Mouse (Mus musculus) thymus, postnatal 36 days (tissue): ENCODE data around the gene Gm45753.

Source experiments
- DNase-seq, 2 experiments: peaks; one replicate each; pipeline ENCODE4 v3.0.0; 2022; ENCODE audit warnings: mixed read lengths in 2 of 2

Gene Gm45753

DNA sequence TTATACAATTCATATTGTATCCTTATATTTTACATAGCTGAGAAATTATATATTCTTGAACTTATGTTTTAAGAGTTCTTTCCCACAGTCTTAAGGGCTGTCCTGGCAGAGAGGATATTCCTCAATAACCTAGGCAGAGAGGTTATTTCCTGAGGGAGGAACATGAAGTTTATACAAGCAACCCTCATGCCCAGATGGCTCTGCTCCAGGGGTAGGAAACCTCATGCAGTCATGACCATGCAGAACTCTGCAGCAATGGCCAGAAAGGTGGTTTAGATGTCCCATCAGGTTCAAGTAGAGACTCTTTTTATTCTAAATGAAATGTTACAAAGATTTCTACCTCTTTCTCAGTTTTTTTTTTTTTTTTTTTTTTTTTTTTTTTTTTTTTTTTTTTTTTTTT is 39.2 kb downstream of the Gm45753 start:
- no peak for DNase-seq

DNA sequence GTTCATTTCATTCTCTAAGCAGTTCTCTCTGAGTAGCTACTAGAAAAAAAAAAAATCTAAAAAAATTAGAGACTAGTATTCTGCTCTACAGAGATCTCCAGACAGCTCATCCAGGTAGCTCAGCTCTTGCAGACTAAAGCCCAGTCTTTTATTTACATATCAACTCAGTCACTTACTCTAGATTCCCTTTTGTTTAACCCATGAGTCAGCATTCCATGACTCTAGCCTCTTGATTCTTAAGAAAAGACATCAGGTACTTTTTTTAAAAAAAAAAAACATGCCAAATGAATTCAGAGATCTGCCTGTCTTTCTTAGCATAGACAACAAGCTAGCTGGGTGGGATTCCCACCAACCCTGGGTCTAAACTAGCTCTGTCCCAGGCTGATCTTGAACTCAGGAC is 39.8 kb downstream of the Gm45753 start:
- no peak for DNase-seq

DNA sequence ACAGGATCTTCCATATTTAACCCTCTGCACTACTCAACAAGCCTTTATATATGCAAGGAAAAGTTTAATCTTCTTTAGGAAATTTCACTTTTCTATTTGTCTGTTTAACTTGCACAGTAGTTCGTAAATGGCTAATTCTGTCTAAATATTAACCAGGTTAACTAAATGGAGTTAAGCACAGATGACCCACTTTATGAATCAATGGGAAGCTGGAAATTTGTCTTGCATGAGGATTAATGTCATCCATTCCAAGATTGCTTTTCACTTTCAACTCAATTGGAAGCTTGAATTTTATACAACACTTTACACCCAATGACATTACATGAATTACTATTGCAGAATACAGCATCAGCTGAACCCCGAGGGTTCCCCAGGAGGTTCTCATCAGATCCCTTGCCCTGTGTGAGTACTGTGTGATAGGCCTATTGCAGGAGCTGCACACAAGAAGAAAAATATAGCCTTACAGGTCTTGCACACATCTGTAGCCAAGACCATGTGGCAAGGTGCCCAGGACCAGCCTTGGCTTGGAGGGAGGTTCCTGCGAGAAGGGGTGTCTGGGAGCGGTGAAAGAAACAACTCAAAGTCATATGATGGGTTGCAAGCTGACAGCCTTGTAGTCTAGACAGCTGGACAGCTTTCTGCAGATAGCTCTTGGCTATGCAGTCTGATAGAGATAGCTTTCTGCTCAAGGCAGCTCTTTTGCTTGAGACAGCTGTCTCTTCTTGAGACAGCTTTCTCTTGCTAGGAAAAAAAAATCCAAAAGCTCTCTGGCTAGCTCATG is 40.5 kb downstream of the Gm45753 start:
- no peak for DNase-seq

DNA sequence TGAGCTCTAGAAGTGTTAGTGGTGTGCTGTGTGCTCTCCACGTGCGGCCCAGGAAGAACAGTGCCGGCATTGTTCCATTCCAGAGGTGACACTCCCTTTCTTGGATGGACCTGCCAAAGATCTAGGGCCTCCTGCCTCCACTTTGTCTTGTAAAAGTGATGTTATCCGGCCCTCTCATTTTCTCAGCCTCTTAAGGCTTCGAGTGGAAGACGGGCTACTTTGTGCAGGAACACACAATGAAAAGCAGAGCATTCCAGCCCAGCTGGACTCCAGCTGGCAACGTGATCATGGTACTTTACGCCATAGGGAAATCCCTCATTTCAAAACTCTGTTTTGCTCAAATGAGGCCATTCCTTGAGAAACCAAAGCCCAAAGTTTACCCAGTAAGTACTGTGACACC is 41.3 kb downstream of the Gm45753 start:
- no peak for DNase-seq

DNA sequence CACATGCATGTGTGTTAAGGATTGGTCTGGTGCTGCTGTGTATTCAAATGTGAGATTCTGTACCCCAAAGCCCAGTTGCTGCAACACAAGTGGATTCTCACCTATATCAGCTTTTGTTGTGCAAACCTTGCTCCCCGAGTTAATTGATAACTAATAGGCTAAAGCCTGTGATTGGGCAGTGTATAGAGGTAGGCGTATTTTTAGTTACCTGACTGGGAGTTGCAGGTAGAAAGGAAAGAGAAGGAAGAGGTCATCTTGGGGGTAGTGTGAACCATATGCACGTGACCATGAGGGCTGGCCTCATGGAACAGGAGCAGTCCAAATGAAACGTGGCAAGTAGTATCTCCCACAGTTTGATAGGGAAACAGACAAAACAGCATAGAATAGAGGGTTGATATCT is 43.3 kb downstream of the Gm45753 start:
- no peak for DNase-seq

DNA sequence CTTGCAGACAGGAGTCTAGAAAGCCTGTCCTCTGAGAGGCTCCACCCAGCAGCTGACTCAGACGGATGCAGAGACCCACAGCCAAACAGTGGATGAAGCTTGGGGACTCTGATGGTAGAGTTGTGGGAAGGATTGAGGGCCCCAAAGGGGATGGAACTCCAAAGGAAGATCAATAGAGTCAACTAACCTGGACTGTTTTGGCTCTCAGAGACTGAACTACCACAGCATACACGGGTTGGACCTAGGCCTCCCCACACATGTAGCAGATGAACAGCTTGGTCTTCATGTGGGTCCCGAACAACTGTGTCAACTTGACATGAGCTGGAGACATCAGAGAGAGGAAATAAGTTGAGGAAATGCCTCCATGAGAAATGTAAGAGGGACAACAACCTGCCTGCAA is 45.4 kb downstream of the Gm45753 start:
- no peak for DNase-seq

DNA sequence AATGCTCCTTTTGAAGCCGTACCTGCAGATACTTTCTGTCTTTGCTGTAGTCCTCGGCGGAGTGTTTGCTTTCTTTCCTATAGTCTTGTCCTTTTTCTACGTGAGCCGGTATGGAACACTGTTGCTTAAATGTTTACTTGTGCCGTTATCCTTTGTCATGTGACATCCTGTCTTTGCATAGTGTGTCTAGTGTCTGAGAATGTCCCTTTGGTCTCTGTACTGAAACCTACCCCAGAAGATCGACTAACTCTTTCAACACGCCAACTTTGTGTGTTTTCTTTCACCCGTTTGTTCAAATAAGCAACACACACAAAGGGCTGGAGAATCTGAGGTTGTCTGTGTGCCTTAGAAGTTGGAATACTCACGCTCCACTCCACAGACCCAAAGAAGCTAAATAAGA is 46.3 kb downstream of the Gm45753 start, which contains the start of gene F11:
Gene F11, minus strand, starts transcription at position 112 of the 400 bp plus-strand sequence.
- DNase-seq = no peak

DNA sequence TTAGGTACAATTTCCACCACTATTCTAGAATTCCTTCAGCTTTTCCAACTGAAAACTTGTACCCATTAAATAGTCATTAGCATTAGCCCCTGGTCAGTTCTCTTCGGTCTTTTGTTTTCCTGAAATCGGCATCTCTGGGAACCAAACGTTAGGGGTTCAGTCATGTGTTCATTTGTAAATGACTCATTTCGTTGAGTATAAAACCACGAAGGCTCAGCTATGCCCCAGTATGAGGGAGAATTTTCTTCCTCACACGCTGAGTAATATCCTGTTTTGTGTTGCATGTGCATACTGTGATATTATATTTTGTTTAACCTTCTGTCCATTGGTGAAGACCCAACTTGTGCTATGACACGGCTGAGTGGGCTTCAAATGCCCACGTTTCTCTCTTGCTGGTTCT is 49.8 kb downstream of the Gm45753 start:
- DNase-seq = no peak

DNA sequence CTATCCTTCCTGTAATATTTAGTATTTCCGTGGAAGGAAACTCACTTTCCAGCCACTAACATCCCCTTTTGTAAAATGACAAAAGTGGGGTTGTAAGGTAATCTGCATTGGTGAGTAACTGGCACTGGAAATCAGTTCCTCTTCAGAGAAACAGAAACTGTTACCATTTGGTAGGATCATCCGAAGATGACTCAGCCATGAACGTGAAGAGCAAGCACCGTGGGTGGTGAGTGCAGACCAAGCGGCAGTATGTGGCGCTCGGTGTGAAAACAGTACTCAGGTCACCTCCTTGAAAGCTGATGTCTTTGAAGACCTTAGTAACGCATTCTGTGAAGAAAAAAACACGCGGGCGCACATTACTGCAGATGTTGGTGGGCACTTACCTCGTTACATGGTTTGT is 53.2 kb downstream of the Gm45753 start:
- no peak for DNase-seq

DNA sequence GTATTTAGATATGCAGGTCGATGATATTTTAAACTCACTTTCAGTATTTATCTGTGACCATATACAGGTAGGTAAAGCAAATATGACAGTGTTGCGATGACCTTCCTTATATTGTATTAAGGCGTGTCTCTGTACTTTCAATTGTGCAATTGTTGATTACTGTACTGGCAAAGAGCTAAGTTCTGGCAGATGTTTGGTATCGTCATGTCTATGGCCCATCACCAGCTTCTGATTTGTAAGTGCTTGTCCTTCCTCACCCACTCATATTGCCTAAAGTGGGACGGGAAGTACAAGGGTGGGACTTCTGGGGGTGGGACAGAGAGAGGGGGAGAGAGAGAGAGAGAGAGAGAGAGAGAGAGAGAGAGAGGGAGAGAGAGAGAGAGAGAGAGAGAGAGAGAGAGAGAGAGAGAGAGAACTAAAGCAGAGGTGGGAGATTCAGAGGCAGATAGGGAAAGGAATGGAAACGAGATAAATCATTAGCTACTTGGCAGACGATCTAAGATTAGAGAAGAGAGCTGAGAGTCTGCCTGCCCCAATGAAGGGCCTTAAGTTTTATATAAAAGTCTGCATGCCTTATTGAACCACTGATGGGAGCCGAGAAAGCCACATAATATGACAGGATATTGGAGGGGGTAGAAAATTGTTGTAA is 53.9 kb downstream of the Gm45753 start:
- DNase-seq = no peak

DNA sequence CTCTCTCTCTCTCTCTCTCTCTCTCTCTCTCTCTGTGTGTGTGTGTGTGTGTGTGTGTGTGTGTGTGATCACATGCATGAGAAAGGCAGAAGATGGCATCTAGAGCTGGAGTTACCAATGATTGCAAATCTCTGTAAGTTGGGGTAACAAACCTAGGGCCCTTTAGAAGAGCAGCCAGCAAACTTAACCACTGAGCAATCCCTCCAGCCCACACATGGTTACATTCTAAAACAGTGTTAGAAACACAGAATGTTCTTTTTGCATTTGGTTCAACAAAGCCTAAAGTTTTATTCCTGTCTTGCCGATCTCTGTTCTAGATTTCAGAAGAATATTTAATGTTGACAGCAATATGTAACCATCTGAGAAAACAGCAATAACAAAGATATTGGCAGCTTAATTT is 54.7 kb downstream of the Gm45753 start:
- no peak for DNase-seq

DNA sequence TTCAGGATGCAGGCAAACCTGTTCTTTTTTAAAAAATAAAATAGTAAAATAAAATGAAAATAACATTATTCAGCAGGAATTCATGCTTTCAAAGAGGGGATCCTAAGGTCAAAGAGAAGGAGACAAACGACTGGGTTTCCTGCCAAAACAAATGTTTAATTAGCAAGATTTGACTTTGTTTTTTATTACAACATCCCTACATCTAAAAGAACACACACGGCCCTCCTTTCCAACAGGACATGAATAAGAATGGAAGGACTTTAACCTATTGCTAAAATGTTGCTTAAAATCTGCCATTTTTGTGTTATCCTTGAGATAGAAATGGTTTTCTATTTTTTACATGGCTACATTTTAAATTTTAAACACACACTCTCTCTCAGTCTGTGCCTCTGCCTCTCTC is 55.2 kb downstream of the Gm45753 start:
- DNase-seq = no peak

DNA sequence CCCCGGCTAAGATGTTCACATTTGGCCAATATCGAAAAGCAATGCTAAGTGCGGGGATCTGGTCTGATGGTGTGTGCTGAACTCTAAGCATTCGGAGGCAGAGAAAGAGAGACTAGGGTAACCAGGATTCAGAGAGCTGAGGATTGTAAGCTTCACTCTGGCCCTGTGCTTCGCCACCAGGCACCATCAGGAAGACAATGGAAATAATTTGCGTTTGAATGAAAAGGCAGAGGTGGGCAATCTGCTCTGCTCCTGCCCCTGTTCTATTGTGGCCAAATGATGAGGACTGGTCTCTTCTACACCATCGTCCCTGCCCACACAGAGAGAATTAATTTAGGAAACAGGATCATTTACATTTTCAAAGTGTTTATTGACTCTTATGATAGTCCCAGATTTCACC is 62.0 kb downstream of the Gm45753 start:
- DNase-seq = no peak

DNA sequence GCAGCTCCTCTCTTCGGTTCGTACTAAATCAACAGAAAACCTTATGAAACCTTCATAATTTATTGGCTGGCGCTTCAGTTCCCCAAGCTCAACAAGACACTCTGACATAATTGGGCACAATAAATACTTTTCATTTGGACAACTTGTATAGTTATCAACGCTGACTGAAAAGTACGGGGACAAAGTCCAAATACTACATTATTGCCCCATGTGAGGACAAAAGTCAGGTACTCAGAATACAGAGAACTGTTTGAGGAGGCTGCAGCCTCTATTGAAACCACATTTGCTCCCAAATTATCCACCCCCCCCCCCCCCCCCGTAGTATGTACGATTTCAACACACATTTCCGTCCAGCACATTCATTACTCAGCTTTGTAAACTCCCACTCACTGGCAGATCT is 68.9 kb downstream of the Gm45753 start:
- DNase-seq = no peak

DNA sequence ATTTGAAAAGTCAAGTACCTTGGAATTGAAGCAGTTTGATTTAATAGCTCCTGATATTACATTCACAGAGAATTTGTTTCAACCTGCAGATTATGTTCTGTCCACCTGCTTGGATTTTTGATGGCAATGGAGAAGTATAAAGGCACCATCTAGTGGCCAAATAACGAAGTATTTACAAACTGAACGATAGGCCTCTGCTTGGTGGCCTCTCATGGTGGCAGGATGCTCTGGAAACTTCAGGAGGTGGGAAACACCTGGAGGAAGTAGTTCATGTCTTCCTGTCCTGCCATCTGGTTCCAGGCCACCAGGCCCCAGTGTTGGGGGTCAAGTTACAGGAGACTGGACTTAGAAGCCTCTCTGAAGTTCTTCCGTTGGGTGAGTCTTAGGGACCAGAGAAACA is 70.0 kb downstream of the Gm45753 start:
- DNase-seq = no peak

DNA sequence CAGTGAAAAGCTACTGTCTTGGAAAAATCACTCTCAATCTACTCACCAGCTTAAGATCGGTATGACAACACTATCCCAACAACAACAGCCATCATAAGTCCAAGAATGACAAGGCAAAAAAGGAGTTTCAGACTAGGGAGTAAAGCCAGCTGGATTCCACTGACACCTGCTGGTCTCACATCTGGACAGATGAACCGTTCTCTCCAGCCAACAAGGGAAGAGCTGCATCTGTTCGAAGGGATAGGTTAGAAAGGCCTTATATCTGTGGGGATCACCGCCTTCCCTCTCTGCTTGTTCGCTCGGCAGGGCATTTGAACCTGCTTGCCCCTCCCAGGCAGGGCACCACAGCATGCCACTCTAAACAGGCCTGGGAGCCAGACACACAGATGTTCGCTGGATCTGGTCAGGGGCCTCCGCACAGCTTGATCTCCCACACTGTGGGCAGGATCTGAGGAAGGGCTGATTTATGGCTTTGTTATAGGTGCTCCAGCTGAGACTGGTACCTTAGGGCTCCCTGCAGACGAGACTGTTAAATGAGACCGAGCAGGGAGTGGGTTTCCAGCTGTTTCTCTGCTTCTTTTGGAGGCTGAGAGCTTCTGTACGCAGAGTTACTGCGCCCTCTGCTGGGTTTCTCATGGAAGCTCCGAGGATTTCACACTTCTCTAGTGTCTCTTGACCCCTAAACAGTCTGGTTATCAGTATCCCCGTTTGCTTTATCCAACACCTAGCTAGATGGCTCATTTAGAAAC is 71.9 kb downstream of the Gm45753 start:
- no peak for DNase-seq

DNA sequence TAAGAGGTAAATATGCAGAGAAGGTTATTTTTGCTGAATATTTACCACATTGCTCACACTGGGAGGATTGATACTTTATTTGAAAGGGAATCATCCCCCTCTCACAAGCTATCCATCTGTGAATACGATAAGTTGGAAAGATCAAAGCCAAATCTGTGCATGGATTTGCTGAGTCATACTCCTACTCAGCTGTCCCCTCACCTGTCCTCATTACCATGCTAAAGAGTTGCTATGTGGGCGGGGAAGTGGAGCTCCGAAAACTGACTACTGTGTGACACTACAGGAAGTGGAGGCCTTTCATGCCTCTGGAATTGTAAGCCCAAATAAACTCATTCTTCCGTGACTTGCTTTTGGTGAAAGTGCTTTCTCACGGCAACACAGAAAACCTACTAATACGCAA is 73.0 kb downstream of the Gm45753 start:
- DNase-seq = no peak

DNA sequence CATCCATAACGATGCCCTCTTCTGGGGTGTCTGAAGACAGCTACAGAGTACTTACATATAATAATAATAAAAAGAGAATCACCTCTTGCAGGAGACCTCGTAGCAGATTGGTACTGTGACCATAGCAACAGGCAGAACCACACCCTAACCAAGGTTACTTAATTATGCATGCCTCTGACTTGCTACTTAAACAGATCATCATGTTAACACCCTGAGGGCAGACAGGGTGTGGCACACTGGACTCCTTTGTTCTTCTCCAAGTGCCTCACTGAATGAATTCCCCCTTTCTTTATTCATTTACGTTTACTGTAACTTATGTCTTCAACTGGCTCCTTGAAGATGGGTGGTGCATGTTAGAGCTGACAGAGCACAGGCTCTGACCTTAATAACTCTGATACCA is 75.0 kb downstream of the Gm45753 start:
- no peak for DNase-seq
